Mouse (Mus musculus): ENCODE results near the gene Kcnk5. TPM values are rescaled to one million over a fixed set of nuclear protein-coding genes. Genes with fewer than 3 reads are reported as not detected.

Gene Kcnk5
- polyA plus RNA-seq, 1 experiment from 2014 or later, result 8.7 TPM

DNA sequence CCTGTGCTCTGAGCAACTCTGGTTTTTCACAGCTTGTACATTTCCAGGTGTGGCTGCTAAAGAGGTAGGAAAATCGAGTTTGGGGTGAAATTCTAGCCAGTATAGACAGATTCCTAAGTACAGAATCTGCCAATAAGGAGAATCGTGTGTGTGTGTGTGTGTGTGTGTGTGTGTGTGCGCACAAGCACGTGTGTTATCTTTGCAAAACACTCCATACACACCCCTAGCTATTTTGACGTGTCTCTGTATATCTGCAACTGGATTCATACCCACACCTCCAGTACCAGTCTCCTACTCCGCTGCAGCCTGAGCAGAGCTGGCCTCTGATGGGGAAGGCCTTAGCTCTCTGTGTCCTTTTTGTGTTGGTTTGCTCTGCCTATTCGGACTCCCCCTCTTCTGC is 28.3 kb upstream of the Kcnk5 start:
- WGBS, result 66% methylated on average over 7 of the region's 7 CpGs
- H3K27ac ChIP-seq (ENCODE audit: low read length), result no peak overlapping the region; the same call in 1 of the 2 replicates

DNA sequence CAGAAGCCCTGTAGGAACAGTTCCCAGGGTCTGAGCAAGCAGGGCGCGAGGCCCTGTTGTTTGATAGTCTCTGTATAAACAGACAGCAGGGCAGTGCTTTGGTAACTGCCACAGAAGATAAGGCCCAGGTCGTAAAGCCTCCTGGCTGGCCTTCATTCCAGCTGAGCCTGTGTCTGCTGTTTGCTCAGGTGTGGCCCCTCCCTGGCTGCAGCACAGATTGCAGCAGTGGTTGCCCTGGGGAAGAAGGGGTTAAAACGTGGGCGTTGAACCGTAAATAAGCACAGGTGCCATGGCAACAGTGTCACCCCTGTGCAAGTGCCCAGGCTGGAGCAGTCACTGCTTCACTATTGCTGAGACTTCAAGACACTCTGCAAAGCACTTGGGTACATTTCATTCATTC is 26.8 kb upstream of the Kcnk5 start:
- WGBS, result 11% methylated on average over 6 of the region's 6 CpGs
- H3K4me2 ChIP-seq (ENCODE audit: low read depth, low read length), result no peak overlapping the region

More for the DNA sequence above, 28.3 kb upstream of the Kcnk5 start:
- no peak for ATAC-seq (ENCODE audit: insufficient read depth, low FRiP score)
- Histone ChIP-seq H3K9ac (ENCODE audit: low read length) (no peak overlapping the region), H3K27me3 (ENCODE audit: control insufficient read depth, insufficient read depth, low read length) (no peaks in the 10 kb centered on the region), H3K4me2 (ENCODE audit: low read depth, low read length) (no peak overlapping the region), H3K4me3 (replicated peaks; ENCODE audit: low read length) (no peak overlapping the region), H3K9me3 (replicated peaks; ENCODE audit: control insufficient read depth, low read length) (no peaks in the 10 kb centered on the region), H3K4me1 (ENCODE audit: control insufficient read depth, insufficient read depth, low read length) (0 out of 2 replicates have a peak, but pooled peaks cover 4% of the 10 kb centered on the region), H3K36me3 (ENCODE audit: control insufficient read depth, insufficient read depth, low read length) (no peaks in the 10 kb centered on the region)

DNA sequence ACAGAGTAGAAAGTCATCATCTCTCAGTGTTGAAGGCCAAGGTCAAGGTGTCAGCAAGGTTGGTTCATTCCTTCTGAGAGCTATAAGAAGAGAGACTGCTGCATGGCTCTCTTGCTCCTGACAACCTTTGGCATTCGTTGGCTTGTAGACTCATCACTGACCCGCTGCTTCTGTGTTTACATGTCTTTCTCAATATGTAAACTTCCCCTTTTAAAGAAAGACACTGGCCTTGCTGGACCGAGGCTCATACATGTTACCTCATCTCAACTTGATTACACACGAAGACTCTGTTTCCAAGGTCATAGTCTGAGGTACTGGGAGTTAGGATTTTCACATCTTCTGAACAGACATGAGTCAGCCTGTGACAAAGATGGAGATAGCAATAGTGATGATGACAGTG is 24.1 kb upstream of the Kcnk5 start:
- Histone ChIP-seq H3K4me1 (ENCODE audit: control insufficient read depth, insufficient read depth, low read length) (no peaks in the 10 kb centered on the region), H3K9ac (ENCODE audit: low read length) (no peak overlapping the region), H3K27me3 (ENCODE audit: control insufficient read depth, insufficient read depth, low read length) (no peaks in the 10 kb centered on the region), H3K4me3 (replicated peaks; ENCODE audit: low read length) (no peak overlapping the region), H3K27ac (ENCODE audit: low read length) (no peak overlapping the region), H3K4me2 (ENCODE audit: low read depth, low read length) (no peak overlapping the region), H3K36me3 (ENCODE audit: control insufficient read depth, insufficient read depth, low read length) (no peaks in the 10 kb centered on the region), H3K9me3 (replicated peaks; ENCODE audit: control insufficient read depth, low read length) (no peaks in the 10 kb centered on the region)
- ATAC-seq (ENCODE audit: insufficient read depth, low FRiP score), result no peak
- 72% methylated on average over 4 of the region's 4 CpGs for WGBS

More for the DNA sequence above, 26.8 kb upstream of the Kcnk5 start:
- peak; percentile 94 for ATAC-seq (ENCODE audit: insufficient read depth, low FRiP score)
- H3K27ac ChIP-seq (ENCODE audit: low read length), result 0 out of 2 replicates have a peak overlapping the region, but pooled peaks have one; percentile 71
- H3K36me3 ChIP-seq (ENCODE audit: control insufficient read depth, insufficient read depth, low read length), result no peaks in the 10 kb centered on the region
- H3K9me3 ChIP-seq (replicated peaks; ENCODE audit: control insufficient read depth, low read length), result no peaks in the 10 kb centered on the region
- no peak overlapping the region for H3K9ac ChIP-seq (ENCODE audit: low read length)
- H3K27me3 ChIP-seq (ENCODE audit: control insufficient read depth, insufficient read depth, low read length), result no peaks in the 10 kb centered on the region
- 0 out of 2 replicates have a peak, but pooled peaks cover 4% of the 10 kb centered on the region for H3K4me1 ChIP-seq (ENCODE audit: control insufficient read depth, insufficient read depth, low read length)
- H3K4me3 ChIP-seq (replicated peaks; ENCODE audit: low read length), result no peak overlapping the region

DNA sequence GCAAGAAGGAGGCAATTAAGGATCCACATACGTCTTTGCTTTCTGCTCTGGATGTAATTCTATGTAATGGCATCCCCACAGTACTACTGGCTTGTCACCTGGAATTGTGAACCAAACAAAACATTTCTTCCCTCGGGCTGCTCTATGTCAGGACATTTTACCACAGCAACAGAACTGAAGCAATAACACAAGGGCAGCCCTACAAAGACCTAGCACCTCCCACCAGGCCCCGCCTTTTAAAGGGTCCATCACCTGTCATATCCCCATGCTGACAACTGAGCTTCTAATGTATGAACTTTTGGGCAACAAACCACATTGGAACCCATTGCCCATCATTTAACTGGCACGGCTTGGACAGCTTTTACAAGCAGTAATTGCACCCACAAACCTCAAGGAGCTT is 21.7 kb upstream of the Kcnk5 start:
- no peaks in the 10 kb centered on the region for H3K9me3 ChIP-seq (replicated peaks; ENCODE audit: control insufficient read depth, low read length)
- no peak for ATAC-seq (ENCODE audit: insufficient read depth, low FRiP score)
- H3K36me3 ChIP-seq (ENCODE audit: control insufficient read depth, insufficient read depth, low read length), result no peaks in the 10 kb centered on the region
- 61% methylated on average over 4 of the region's 4 CpGs for WGBS
- no peak overlapping the region for H3K4me2 ChIP-seq (ENCODE audit: low read depth, low read length)
- no peaks in the 10 kb centered on the region for H3K27me3 ChIP-seq (ENCODE audit: control insufficient read depth, insufficient read depth, low read length)
- H3K4me1 ChIP-seq (ENCODE audit: control insufficient read depth, insufficient read depth, low read length), result no peaks in the 10 kb centered on the region
- H3K27ac ChIP-seq (ENCODE audit: low read length), result no peak overlapping the region
- H3K9ac ChIP-seq (ENCODE audit: low read length), result no peak overlapping the region
- H3K4me3 ChIP-seq (replicated peaks; ENCODE audit: low read length), result no peak overlapping the region

DNA sequence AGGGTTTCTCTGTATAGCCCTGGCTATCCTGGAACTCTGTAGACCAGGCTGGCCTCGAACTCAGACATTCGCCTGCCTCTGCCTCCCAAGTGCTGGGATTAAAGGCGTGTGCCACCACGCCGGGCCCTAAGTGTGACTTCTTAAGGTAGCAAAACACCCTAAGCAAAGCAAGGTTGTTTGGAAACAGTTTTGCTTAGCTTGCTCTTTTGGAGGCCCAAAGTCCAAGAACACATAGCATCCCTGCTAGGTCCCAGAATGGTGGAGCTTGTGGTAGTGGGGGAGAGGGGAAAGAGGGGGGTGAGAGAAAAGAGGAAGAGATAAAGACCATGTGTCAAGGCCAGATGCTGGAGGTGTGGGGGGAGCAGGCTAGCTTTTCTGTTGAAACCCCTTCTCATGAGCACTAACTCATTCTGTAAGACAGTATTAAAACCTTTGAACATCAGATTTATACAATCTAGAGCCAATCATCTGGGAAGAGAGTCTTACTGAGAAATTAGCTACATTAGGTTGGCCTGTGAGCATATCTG is 21.1 kb upstream of the Kcnk5 start:
- Histone ChIP-seq H3K9ac (ENCODE audit: low read length) (no peak overlapping the region), H3K36me3 (ENCODE audit: control insufficient read depth, insufficient read depth, low read length) (no peaks in the 10 kb centered on the region), H3K4me1 (ENCODE audit: control insufficient read depth, insufficient read depth, low read length) (no peaks in the 10 kb centered on the region), H3K27ac (ENCODE audit: low read length) (no peak overlapping the region), H3K4me3 (replicated peaks; ENCODE audit: low read length) (no peak overlapping the region), H3K27me3 (ENCODE audit: control insufficient read depth, insufficient read depth, low read length) (no peaks in the 10 kb centered on the region), H3K4me2 (ENCODE audit: low read depth, low read length) (no peak overlapping the region), H3K9me3 (replicated peaks; ENCODE audit: control insufficient read depth, low read length) (no peaks in the 10 kb centered on the region)
- WGBS, result 93% methylated on average over 5 of the region's 5 CpGs
- ATAC-seq (ENCODE audit: insufficient read depth, low FRiP score), result no peak

DNA sequence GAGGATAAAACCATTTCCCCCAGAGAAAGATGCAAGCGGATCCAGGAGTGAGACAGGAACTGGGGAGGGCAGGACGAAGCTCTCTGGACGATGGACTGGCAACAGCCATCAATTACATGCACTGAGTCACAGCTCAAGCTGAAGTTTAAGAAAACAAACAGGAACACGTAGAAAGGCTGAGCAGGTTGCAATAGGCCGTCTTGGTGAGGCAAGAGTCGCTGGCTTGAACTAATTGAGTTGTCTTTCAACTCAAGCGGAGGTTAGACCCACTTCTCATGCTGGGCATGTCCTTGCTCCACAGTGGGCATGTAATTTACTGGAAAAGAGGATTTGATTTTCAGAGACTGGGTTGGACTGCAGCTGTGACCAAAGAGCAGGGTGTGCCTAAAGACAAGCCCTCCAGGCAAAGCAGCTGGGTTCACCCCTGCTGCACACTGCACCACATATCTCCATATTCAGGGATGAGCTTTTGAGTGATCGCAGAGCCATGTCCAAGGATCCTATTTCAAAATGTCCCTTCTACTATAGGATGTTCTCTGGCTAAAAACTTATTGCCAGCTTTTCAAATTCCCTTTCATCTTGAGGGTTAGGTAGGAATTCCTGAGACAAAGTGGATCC is 19.6 kb upstream of the Kcnk5 start:
- H3K9ac ChIP-seq (ENCODE audit: low read length), result no peak overlapping the region
- H3K9me3 ChIP-seq (replicated peaks; ENCODE audit: control insufficient read depth, low read length), result no peaks in the 10 kb centered on the region
- no peaks in the 10 kb centered on the region for H3K36me3 ChIP-seq (ENCODE audit: control insufficient read depth, insufficient read depth, low read length)
- H3K27ac ChIP-seq (ENCODE audit: low read length), result no peak overlapping the region
- no peak for ATAC-seq (ENCODE audit: insufficient read depth, low FRiP score)
- no peaks in the 10 kb centered on the region for H3K4me1 ChIP-seq (ENCODE audit: control insufficient read depth, insufficient read depth, low read length)
- no peaks in the 10 kb centered on the region for H3K27me3 ChIP-seq (ENCODE audit: control insufficient read depth, insufficient read depth, low read length)
- H3K4me2 ChIP-seq (ENCODE audit: low read depth, low read length), result no peak overlapping the region
- 57% methylated on average over 8 of the region's 8 CpGs for WGBS
- no peak overlapping the region for H3K4me3 ChIP-seq (replicated peaks; ENCODE audit: low read length)

DNA sequence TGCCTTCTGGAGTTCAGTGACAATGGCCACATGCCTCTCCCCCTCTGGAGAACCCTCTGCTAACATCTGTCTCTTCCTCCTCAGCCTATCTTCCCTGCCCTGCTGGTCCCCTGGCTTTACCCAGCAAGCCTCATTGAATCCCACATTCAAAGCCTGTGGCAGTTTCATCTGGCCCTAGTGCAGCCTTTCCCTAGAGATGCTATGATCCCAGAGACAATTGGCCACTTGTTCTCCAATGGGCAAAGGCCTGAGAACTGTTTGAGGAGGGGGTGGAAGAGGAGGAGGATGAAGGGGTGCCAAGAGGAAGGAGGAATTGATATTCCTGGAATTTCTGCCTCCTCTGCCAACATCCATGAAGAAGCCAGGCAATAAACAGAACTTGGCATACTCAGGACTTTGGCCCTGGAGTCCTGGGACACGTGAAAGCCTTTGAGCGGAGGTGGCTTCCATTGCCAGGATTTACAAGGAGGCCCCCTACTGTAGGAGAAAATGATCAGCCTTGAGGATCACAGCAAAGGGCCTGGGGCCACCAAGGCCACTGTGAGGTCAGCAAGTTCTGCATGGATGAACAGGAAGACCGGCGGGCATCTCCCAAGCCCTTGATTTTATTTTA is 11.6 kb upstream of the Kcnk5 start:
- Histone ChIP-seq H3K4me1 (ENCODE audit: control insufficient read depth, insufficient read depth, low read length) (no peaks in the 10 kb centered on the region), H3K36me3 (ENCODE audit: control insufficient read depth, insufficient read depth, low read length) (no peaks in the 10 kb centered on the region), H3K4me3 (replicated peaks; ENCODE audit: low read length) (no peak overlapping the region), H3K27ac (ENCODE audit: low read length) (no peak overlapping the region), H3K27me3 (ENCODE audit: control insufficient read depth, insufficient read depth, low read length) (no peaks in the 10 kb centered on the region), H3K4me2 (ENCODE audit: low read depth, low read length) (no peak overlapping the region), H3K9me3 (replicated peaks; ENCODE audit: control insufficient read depth, low read length) (no peaks in the 10 kb centered on the region), H3K9ac (ENCODE audit: low read length) (no peak overlapping the region)
- ATAC-seq (ENCODE audit: insufficient read depth, low FRiP score), result no peak
- WGBS, result 88% methylated on average over 4 of the region's 4 CpGs

DNA sequence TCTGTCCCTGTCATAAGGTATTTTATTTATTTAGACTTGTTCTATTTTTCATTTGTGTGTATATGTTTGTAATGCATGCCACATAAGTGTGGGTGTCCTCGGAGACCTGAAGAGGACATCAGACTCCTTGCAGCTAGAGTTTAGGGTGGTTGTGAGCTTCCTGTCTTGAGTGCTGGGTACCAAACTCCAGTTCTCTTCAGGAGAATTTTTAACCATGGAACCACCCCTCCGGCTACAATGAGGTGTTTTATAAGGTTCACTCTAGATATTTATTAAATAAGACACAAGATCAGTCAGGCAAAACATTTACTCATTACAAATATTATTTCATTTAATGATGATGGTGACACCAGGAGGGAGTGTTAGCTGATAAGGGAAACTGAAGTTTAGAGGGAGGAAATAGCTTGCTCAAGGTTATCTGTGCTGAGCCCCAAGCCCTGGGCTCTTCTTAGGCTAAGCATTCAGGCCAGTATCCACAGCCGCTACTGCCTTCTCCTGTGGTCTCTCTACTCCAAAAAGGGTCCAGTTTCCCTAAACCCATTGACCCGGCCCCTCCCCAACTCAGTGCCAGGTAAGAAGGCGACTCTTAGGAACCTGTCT is 9.6 kb upstream of the Kcnk5 start:
- WGBS, result 83% methylated on average over 5 of the region's 5 CpGs
- H3K9me3 ChIP-seq (replicated peaks; ENCODE audit: control insufficient read depth, low read length), result no peaks in the 10 kb centered on the region
- no peak overlapping the region for H3K4me2 ChIP-seq (ENCODE audit: low read depth, low read length)
- H3K4me3 ChIP-seq (replicated peaks; ENCODE audit: low read length), result no peak overlapping the region
- H3K9ac ChIP-seq (ENCODE audit: low read length), result no peak overlapping the region
- ATAC-seq (ENCODE audit: insufficient read depth, low FRiP score), result no peak
- no peak overlapping the region for H3K27ac ChIP-seq (ENCODE audit: low read length)
- H3K36me3 ChIP-seq (ENCODE audit: control insufficient read depth, insufficient read depth, low read length), result no peaks in the 10 kb centered on the region
- no peaks in the 10 kb centered on the region for H3K4me1 ChIP-seq (ENCODE audit: control insufficient read depth, insufficient read depth, low read length)
- H3K27me3 ChIP-seq (ENCODE audit: control insufficient read depth, insufficient read depth, low read length), result no peaks in the 10 kb centered on the region

DNA sequence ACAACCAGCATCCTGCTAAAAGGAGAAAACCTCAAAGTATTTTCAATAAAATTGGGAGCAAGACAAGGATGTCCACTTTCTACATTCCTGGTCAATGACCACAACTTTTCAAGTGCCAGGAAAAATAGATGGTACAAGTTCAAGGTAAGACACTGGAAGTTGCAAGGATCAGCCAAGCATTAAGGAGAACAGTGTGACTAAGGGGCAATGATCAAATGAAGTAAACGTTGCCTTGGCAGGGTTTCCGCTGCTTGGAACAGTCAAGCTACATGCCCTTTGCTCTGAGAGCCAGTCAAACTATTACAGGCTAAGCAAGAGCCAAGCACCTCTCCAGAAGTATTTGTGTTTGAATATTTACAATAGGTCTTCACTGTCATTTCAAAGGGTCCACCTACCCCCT is 8.1 kb upstream of the Kcnk5 start:
- H3K27ac ChIP-seq (ENCODE audit: low read length), result no peak overlapping the region
- no peaks in the 10 kb centered on the region for H3K4me1 ChIP-seq (ENCODE audit: control insufficient read depth, insufficient read depth, low read length)
- no peaks in the 10 kb centered on the region for H3K27me3 ChIP-seq (ENCODE audit: control insufficient read depth, insufficient read depth, low read length)
- no peak overlapping the region for H3K4me2 ChIP-seq (ENCODE audit: low read depth, low read length)
- WGBS, result 67% methylated on average over 2 of the region's 2 CpGs
- no peaks in the 10 kb centered on the region for H3K9me3 ChIP-seq (replicated peaks; ENCODE audit: control insufficient read depth, low read length)
- no peak overlapping the region for H3K9ac ChIP-seq (ENCODE audit: low read length)
- no peaks in the 10 kb centered on the region for H3K36me3 ChIP-seq (ENCODE audit: control insufficient read depth, insufficient read depth, low read length)
- ATAC-seq (ENCODE audit: insufficient read depth, low FRiP score), result no peak
- H3K4me3 ChIP-seq (replicated peaks; ENCODE audit: low read length), result no peak overlapping the region

Data from stomach, embryonic 16.5 days (tissue).